Mouse (Mus musculus) adipocyte (in vitro differentiated cells): ENCODE measurements at regions not wholly inside any gene's neighbourhood (a gene's known extent, or its start where the extent isn't known, plus 50 kb on each side); places are given as distances from the start of the nearest gene placed in this dataset.
A peak's percentile ranks its signal among the peaks of the same experiment; 100 is the strongest.

Source experiments
- DNase-seq: peaks from one replicate; pipeline ENCODE4 v3.0.0-alpha.2; 2016; ENCODE audit warnings: low spot score

- no peak for DNase-seq
Observed at GRCm38 (mm10) chr13:101883177-101883576, 115.2 kb upstream of the Pik3r1 start.

GRCm38 (mm10) chr13:101884752-101885151 is 116.7 kb upstream of the Pik3r1 start:
- DNase-seq, result no peak

- DNase-seq, result peak; percentile 16
Observed at GRCm38 (mm10) chr13:101891473-101891872, 123.5 kb upstream of the Pik3r1 start.

DNA sequence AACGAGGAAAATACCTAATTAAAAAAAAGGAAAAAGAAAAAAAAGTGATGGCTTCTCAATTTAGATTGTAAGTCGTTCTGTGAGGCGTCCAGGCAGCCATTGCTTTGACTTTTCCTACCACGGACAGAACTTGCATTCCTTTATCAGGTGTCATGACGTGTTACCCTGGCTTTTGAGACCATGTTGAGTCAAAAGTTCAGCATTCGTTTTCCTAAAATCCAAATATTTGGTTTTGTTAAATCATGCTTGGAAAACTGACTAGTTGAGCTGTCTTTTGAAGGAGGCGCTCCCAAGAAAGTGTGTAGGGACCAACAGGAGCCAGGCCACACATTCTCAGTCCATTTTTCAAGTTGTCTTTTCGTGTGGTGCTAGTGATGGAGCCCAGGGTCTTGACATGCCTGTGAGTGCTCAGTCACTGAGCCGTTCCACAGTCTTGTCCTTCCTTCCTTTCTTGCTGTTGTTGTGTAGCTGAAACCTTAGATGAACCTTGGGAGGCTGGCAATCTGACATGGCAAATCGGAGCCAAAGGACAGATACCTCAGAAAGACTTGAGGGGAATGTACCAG is 125.1 kb upstream of the Pik3r1 start:
- no peak for DNase-seq

- no peak for DNase-seq
Observed at GRCm38 (mm10) chr13:101895161-101895560, 127.1 kb upstream of the Pik3r1 start.

- DNase-seq, result no peak
Observed at GRCm38 (mm10) chr13:101895686-101896085, 127.7 kb upstream of the Pik3r1 start.

- no peak for DNase-seq
Observed at GRCm38 (mm10) chr13:101896946-101897345, 128.9 kb upstream of the Pik3r1 start.

GRCm38 (mm10) chr13:101902213-101902612 is 134.2 kb upstream of the Pik3r1 start:
- no peak for DNase-seq

DNA sequence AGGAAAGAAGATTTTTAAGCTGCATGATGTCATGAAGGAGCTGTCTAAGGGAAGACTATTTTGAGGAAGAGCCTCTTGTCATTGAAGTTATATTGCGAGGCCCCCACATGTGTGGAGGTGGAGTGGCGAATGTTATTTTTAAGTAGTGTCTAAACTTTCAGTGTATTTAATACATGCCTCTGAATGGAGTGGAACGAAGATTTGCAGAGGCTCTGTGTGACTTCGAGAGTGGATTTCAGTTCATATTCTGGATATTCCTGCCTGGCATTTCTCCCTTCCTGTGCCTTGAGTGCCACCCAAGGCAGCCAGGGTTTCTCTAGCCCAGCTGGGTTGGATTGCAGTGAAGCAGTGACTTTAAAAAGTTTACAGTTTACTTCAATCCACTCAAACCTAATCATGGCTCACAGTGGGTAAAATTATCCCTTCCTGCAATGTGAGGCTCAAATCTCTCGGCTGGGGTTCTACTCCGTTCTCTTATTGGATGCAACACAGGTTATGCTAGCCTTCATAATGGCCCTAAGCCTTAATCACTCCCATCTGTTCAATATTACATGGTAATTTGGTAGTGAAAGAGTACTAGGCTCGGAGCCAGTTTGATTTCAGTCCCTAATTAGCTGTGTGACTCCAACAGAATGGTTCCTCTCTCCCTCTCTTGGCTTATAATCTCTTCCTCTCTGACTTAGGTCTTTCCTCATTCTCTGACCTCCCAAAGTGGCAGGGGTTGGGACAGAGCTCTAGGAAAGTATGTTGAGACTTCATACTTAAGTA is 138.1 kb upstream of the Pik3r1 start:
- no peak for DNase-seq

GRCm38 (mm10) chr13:101909026-101909425 is 141.0 kb upstream of the Pik3r1 start:
- DNase-seq, result peak; percentile 23

GRCm38 (mm10) chr13:101910687-101911086 is 142.7 kb upstream of the Pik3r1 start:
- peak; percentile 79 for DNase-seq

- peak; percentile 43 for DNase-seq
Observed at GRCm38 (mm10) chr13:101914132-101914531, 146.1 kb upstream of the Pik3r1 start.

- peak; percentile 72 for DNase-seq
Observed at GRCm38 (mm10) chr13:101914691-101915541, 146.9 kb upstream of the Pik3r1 start.

DNA sequence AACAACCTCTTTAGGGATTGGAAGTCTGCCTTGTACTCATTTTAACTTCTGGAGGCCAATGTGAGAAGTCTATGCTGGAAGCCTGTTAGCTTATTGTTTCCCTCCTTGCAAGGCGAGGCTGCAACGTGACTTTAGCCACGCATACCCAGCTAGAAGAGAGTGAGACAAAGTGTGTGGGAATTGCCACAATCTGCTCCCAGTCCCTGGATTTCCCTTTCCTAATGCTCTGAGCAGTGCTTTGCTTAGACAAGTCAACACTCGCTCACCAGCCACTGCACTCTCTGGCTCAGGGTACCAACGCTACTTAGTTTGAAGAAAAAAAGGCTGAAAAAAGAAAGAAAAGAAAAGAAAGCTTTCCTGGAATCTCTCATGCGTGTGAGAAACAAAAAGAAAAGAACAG is 147.5 kb upstream of the Pik3r1 start:
- DNase-seq, result peak; percentile 48

DNA sequence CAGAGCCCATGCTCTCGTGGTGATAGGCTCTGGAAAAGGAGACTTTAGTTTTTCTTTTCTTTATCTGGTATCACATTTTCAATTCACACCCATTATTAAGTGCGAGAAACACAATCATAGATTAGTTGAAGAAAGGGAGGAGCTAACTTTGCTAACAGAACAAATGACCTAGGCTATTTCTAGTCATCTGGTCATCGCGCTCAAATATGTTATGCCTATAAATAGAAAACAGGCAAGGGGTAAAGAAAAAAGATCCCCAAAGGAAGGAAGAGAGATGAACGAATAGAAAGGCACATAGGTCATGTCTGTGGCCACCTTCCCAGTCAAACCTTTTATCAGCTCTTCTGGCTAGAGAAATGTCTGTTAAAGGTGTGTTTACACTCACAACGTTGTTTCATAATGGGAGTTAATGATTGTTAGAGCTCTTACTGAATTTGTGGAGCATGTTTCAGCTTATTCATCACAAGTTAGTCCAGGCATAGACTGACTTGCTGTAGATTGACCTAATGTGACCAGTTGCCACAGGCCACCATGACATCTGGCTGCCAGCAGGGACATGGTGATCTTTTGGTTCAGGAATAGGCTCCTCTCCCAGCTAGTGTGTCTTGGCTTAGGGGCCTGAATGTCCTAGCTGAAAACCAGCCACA is 148.1 kb upstream of the Pik3r1 start:
- DNase-seq, result peak; percentile 26

- no peak for DNase-seq
Observed at GRCm38 (mm10) chr13:101916876-101917275, 148.9 kb upstream of the Pik3r1 start.

DNA sequence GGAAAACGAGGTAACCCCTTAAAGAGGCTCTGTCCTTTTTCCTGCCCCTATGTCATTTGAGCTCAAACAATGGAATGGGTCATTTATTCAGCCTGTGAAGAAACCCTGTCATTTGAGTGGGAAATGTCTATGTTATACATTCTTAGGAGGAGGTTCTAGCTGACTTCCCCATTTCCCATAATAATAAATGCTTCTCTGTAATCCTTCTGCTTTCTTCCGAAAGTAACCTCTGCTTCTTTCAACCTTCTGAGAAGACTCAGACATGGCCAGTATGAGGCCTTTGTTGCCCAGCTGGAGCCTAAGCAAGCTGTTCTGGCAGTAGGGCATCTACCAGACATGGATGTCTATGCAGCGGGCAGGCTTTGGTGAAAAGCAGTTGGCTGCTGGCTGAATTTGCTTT is 150.2 kb upstream of the Pik3r1 start:
- no peak for DNase-seq

DNA sequence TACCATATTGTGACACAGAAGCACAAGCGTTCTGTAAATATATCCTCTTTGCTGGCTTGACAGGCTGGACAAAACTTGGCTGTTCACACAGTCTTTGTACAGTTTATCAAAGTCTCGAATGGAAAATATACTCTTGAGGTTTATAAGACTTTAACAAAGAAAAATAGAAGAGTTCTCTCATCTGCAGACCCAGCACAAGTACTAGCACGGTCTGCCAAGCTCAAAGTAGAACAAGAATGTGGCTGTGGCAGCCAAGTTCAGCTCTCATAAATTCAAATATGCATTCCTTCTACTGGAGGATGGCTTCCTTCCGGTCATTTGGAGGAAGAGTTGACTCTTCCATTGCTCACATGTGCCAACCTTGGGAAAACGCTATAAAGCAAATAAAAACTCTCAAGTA is 151.2 kb upstream of the Pik3r1 start:
- DNase-seq, result peak; percentile 54

DNA sequence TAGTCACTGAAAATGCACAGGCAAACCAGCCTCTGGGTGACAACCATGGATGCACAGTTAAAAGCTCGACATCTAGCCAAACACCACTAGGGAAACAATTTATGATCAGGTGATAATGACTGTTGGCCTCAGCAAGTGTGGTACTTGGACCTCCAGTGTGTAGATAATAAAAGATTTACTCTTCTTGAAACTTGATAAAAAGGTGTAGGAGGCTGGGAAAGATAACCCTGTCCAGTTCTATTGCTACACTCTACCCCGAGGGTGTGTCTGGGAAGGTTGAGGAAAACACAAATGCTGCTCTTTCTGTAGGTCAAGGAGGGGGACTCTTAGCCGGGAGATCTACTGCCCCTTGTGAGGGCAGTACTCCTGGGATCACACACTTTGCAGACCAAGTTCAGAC is 152.4 kb upstream of the Pik3r1 start:
- DNase-seq, result no peak

GRCm38 (mm10) chr13:101924637-101925036 is 156.6 kb upstream of the Pik3r1 start:
- no peak for DNase-seq

GRCm38 (mm10) chr13:101931264-101931663 is 163.2 kb upstream of the Pik3r1 start:
- DNase-seq, result no peak

DNA sequence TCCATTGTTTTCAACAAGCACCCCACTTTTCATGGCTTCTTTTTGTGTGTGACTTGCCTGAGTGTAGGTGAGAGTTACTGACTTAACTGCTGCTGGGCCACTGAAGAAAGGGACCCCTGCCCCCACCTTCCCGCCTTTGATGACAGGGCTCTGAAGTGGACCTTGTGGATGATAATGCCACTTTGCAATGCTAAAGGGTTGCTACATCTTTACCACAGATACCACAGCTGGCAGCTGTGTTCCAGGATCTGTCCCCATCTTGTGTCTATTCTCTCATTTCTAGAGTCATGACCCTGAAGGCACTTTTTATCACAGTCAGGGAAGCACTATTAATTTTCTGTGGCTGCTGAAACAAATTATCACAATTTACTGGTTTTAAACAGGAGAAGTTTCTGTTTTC is 163.9 kb upstream of the Pik3r1 start:
- no peak for DNase-seq
